Mouse (Mus musculus): ENCODE data around the gene Polr1b. TPM values are rescaled to one million over a fixed set of nuclear protein-coding genes. Genes with fewer than 3 reads are reported as not detected.

Gene Polr1b
- polyA plus RNA-seq, 1 experiment from 2014 or later, result 7.1 TPM

DNA sequence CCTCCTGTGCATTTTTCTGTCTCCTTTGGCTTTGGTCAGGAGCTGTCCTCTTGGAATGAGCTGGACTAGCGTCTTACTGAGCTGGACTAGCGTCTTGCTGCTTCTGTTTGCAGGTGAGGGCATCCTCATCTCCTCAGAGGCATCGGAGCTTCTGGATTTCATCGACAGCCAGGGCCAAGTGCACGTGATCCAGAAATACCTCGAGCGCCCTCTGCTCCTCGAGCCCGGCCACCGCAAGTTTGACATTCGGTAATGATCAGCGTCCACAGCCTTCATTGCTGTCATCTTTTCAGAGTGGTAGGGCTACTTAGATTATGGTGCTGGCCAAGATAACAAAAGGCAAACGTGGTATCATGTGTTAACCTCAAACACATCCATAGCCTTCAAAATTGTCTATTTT is 19.7 kb upstream of the Polr1b start:
- no peaks in the 10 kb centered on the region for H3K27me3 ChIP-seq (ENCODE audit: insufficient read depth, low read length)
- H3K4me3 ChIP-seq (ENCODE audit: low read depth, low read length), result no peak overlapping the region
- H3K4me2 ChIP-seq (ENCODE audit: low read depth, low read length), result no peak overlapping the region
- H3K9ac ChIP-seq (replicated peaks), result no peak overlapping the region
- H3K9me3 ChIP-seq (ENCODE audit: low read length), result no peaks in the 10 kb centered on the region
- no peak overlapping the region for H3K27ac ChIP-seq (ENCODE audit: low read depth)
- ATAC-seq, result no peak
- H3K36me3 ChIP-seq (replicated peaks; ENCODE audit: insufficient read depth, low read length), result 0 out of 2 replicates have a peak, but pooled peaks cover 4% of the 10 kb centered on the region
- H3K4me1 ChIP-seq (ENCODE audit: insufficient read depth), result no peaks in the 10 kb centered on the region
- DNase-seq, result no peak
- WGBS (ENCODE audit: insufficient replicate concordance), result 61% methylated on average over 13 of the region's 13 CpGs
- peak; percentile 8; the same call in 1 of the 2 replicates for TF ChIP-seq CTCF (IDR thresholded peaks at IDR 0.05; ENCODE audit: low read depth)
- TF ChIP-seq EP300 (IDR thresholded peaks at IDR 0.05; ENCODE audit: low read depth), result no peak

DNA sequence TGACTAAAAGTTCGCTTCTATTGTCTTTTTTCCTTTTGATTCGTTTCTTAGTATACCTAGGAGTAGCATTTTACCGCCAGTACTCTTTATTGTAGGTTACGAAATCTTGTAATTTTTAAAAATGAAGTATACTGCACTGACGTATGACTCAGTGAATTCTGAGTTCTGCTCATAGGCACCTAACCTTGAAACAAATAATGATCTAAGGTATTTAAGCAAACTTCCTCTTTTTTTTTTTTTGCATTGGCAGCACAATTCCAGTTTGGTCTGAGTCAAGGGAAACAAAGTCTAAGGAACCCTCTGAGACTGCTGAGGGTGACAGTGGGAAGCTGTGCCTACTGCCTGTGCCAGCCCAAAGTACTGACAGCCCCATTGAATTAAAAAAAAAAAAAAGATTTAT is 17.3 kb upstream of the Polr1b start:
- Histone ChIP-seq H3K4me2 (ENCODE audit: low read depth, low read length) (no peak overlapping the region), H3K9me3 (ENCODE audit: low read length) (no peaks in the 10 kb centered on the region), H3K27ac (ENCODE audit: low read depth) (no peak overlapping the region), H3K36me3 (replicated peaks; ENCODE audit: insufficient read depth, low read length) (0 out of 2 replicates have a peak, but pooled peaks cover 2% of the 10 kb centered on the region), H3K9ac (replicated peaks) (no peak overlapping the region), H3K4me3 (ENCODE audit: low read depth, low read length) (no peak overlapping the region), H3K27me3 (ENCODE audit: insufficient read depth, low read length) (no peaks in the 10 kb centered on the region), H3K4me1 (ENCODE audit: insufficient read depth) (no peaks in the 10 kb centered on the region)
- 75% methylated on average over 5 of the region's 5 CpGs for WGBS (ENCODE audit: insufficient replicate concordance)
- DNase-seq (no peak), ATAC-seq (no peak)
- no peak for TF ChIP-seq EP300 (IDR thresholded peaks at IDR 0.05; ENCODE audit: low read depth)
- no peak for TF ChIP-seq CTCF (IDR thresholded peaks at IDR 0.05; ENCODE audit: low read depth)

- Histone ChIP-seq H3K4me1 (ENCODE audit: insufficient read depth) (no peaks in the 10 kb centered on the region), H3K4me2 (ENCODE audit: low read depth, low read length) (no peak overlapping the region), H3K36me3 (replicated peaks; ENCODE audit: insufficient read depth, low read length) (0 out of 2 replicates have a peak, but pooled peaks cover 2% of the 10 kb centered on the region), H3K27me3 (ENCODE audit: insufficient read depth, low read length) (no peaks in the 10 kb centered on the region), H3K9ac (replicated peaks) (no peak overlapping the region), H3K4me3 (ENCODE audit: low read depth, low read length) (no peak overlapping the region), H3K27ac (ENCODE audit: low read depth) (no peak overlapping the region), H3K9me3 (ENCODE audit: low read length) (no peaks in the 10 kb centered on the region)
- ATAC-seq, result no peak
- peak; percentile 56 for DNase-seq
- 47% methylated on average over 2 of the region's 2 CpGs for WGBS (ENCODE audit: insufficient replicate concordance)
- TF ChIP-seq CTCF (IDR thresholded peaks at IDR 0.05; ENCODE audit: low read depth), result peak; percentile 76
- TF ChIP-seq EP300 (IDR thresholded peaks at IDR 0.05; ENCODE audit: low read depth), result no peak
Measured at GRCm38 (mm10) chr2:129084959-129085358, 15.8 kb upstream of the Polr1b start.

DNA sequence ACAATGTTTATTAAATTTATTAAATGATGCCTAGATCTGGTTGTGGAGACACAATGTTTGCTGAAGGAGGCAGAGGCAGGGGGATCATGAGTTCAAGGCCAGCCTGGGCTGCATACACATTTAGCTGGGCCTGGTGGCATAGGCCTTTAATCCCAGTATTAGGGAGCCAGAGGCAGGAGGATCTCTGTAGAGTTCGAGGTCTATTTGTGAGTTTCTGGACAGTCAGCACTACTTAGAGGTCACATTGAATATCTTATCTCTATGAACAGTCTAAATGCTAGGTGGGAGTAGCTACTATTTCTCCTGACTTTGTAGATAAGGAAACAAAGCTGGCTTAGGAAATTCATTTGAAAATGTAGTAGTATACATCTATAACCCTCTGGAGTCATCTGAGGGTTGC is 13.3 kb upstream of the Polr1b start:
- no peak overlapping the region for H3K4me3 ChIP-seq (ENCODE audit: low read depth, low read length)
- DNase-seq (no peak), ATAC-seq (no peak)
- no peaks in the 10 kb centered on the region for H3K27me3 ChIP-seq (ENCODE audit: insufficient read depth, low read length)
- H3K27ac ChIP-seq (ENCODE audit: low read depth), result no peak overlapping the region
- no peaks in the 10 kb centered on the region for H3K9me3 ChIP-seq (ENCODE audit: low read length)
- TF ChIP-seq CTCF (IDR thresholded peaks at IDR 0.05; ENCODE audit: low read depth) (no peak), EP300 (IDR thresholded peaks at IDR 0.05; ENCODE audit: low read depth) (no peak)
- H3K4me2 ChIP-seq (ENCODE audit: low read depth, low read length), result no peak overlapping the region
- H3K9ac ChIP-seq (replicated peaks), result no peak overlapping the region
- H3K36me3 ChIP-seq (replicated peaks; ENCODE audit: insufficient read depth, low read length), result 0 out of 2 replicates have a peak, but pooled peaks cover 2% of the 10 kb centered on the region
- WGBS (ENCODE audit: insufficient replicate concordance), result 64% methylated on average over 1 of the region's 1 CpGs
- H3K4me1 ChIP-seq (ENCODE audit: insufficient read depth), result no peaks in the 10 kb centered on the region

- no peaks in the 10 kb centered on the region for H3K9me3 ChIP-seq (ENCODE audit: low read length)
- no peaks in the 10 kb centered on the region for H3K27me3 ChIP-seq (ENCODE audit: insufficient read depth, low read length)
- TF ChIP-seq EP300 (IDR thresholded peaks at IDR 0.05; ENCODE audit: low read depth) (no peak), CTCF (IDR thresholded peaks at IDR 0.05; ENCODE audit: low read depth) (no peak)
- 81% methylated on average over 4 of the region's 4 CpGs for WGBS (ENCODE audit: insufficient replicate concordance)
- H3K4me2 ChIP-seq (ENCODE audit: low read depth, low read length), result no peak overlapping the region
- 0 out of 2 replicates have a peak, but pooled peaks cover 4% of the 10 kb centered on the region for H3K36me3 ChIP-seq (replicated peaks; ENCODE audit: insufficient read depth, low read length)
- H3K27ac ChIP-seq (ENCODE audit: low read depth), result no peak overlapping the region
- DNase-seq (no peak), ATAC-seq (no peak)
- H3K9ac ChIP-seq (replicated peaks), result no peak overlapping the region
- H3K4me3 ChIP-seq (ENCODE audit: low read depth, low read length), result no peak overlapping the region
- no peaks in the 10 kb centered on the region for H3K4me1 ChIP-seq (ENCODE audit: insufficient read depth)
Measured at GRCm38 (mm10) chr2:129090370-129090769, 10.4 kb upstream of the Polr1b start.

GRCm38 (mm10) chr2:129092810-129093209 is 8.0 kb upstream of the Polr1b start:
- Histone ChIP-seq H3K4me2 (ENCODE audit: low read depth, low read length) (no peak overlapping the region), H3K4me1 (ENCODE audit: insufficient read depth) (no peaks in the 10 kb centered on the region), H3K27ac (ENCODE audit: low read depth) (no peak overlapping the region), H3K9ac (replicated peaks) (no peak overlapping the region), H3K27me3 (ENCODE audit: insufficient read depth, low read length) (no peaks in the 10 kb centered on the region), H3K36me3 (replicated peaks; ENCODE audit: insufficient read depth, low read length) (0 out of 2 replicates have a peak, but pooled peaks cover 4% of the 10 kb centered on the region), H3K4me3 (ENCODE audit: low read depth, low read length) (no peak overlapping the region), H3K9me3 (ENCODE audit: low read length) (no peaks in the 10 kb centered on the region)
- 85% methylated on average over 12 of the region's 12 CpGs for WGBS (ENCODE audit: insufficient replicate concordance)
- ATAC-seq (no peak), DNase-seq (no peak)
- TF ChIP-seq CTCF (IDR thresholded peaks at IDR 0.05; ENCODE audit: low read depth) (no peak), EP300 (IDR thresholded peaks at IDR 0.05; ENCODE audit: low read depth) (no peak)

Data from liver, postnatal 0 days (tissue).